Mouse (Mus musculus) testis, adult 2 months (tissue): Measurements from ENCODE around the gene Cox6b1. TPM values are rescaled to one million over a fixed set of nuclear protein-coding genes. Genes with fewer than 3 reads are reported as not detected.
A peak's percentile ranks its signal among the peaks of the same experiment; 100 is the strongest.

Source experiments
- H3K27ac ChIP-seq: fragments of 200-500 bp; 2 replicates; pipeline ENCODE4 v1.5.1; 2012; ENCODE audit warnings: low read depth, low read length; ENCODE audit not compliant: control insufficient read depth, insufficient read depth
- H3K27me3 ChIP-seq: fragments of 200-500 bp; 2 replicates; pipeline ENCODE4 v1.6.1; 2012; ENCODE audit warnings: mild to moderate bottlenecking, low read length, moderate library complexity; ENCODE audit not compliant: control insufficient read depth, insufficient read depth
- H3K36me3 ChIP-seq: fragments of 200-500 bp; 2 replicates; pipeline ENCODE4 v1.6.1; 2012; ENCODE audit warnings: mild to moderate bottlenecking, low read length; ENCODE audit not compliant: control insufficient read depth, insufficient read depth
- H3K4me1 ChIP-seq: fragments of 200-500 bp; 2 replicates; pipeline ENCODE4 v1.6.1; 2012; ENCODE audit warnings: low read length; ENCODE audit not compliant: control insufficient read depth, insufficient read depth
- H3K4me3 ChIP-seq: fragments of 200-500 bp; 2 replicates; pipeline ENCODE4 v1.5.1; 2012; ENCODE audit warnings: low read depth, mild to moderate bottlenecking, low read length, moderate library complexity, mixed read lengths; ENCODE audit not compliant: control insufficient read depth
- CTCF ChIP-seq: fragments of 200-500 bp; IDR thresholded peaks from 2 replicates; pipeline ENCODE4 v1.5.1; 2012; ENCODE audit warnings: low read depth, mild to moderate bottlenecking, inconsistent platforms, low read length, moderate library complexity; ENCODE audit not compliant: control insufficient read depth, insufficient read depth, insufficient replicate concordance
- POLR2A ChIP-seq: fragments of 200-500 bp; IDR thresholded peaks from 2 replicates; pipeline ENCODE4 v1.6.1; 2012; ENCODE audit warnings: low read depth, mild to moderate bottlenecking, inconsistent platforms, low read length, moderate library complexity; ENCODE audit not compliant: control insufficient read depth
- polyA plus RNA-seq: library from polyadenylated mRNA; depleted of rRNA; stranded (reverse); fragments of >200 nt; gene quantifications from 2 replicates; pipeline ENCODE4 v1.2.3, GENCODE M21; 2012

The Cox6b1 gene
- polyA plus RNA-seq, 1 experiment: 51.8 TPM

GRCm38 (mm10) chr7:30608476-30608875 is 17.5 kb downstream of the Cox6b1 start:
- TF ChIP-seq POLR2A (no peak), CTCF (no peak)
- Histone ChIP-seq H3K4me1 (peaks cover 3% of the 10 kb centered on the region; the same call in 1 of the 2 replicates), H3K27ac (no peak overlapping the region), H3K36me3 (no peaks in the 10 kb centered on the region), H3K27me3 (no peaks in the 10 kb centered on the region), H3K4me3 (no peak overlapping the region)

GRCm38 (mm10) chr7:30607706-30608309 is 18.1 kb downstream of the Cox6b1 start:
- Histone ChIP-seq H3K4me1 (peaks cover 3% of the 10 kb centered on the region; the same call in 1 of the 2 replicates), H3K36me3 (no peaks in the 10 kb centered on the region), H3K27ac (no peak overlapping the region), H3K27me3 (no peaks in the 10 kb centered on the region), H3K4me3 (no peak overlapping the region)
- TF ChIP-seq CTCF: peak; percentile 51; the same call in 1 of the 2 replicates
- TF ChIP-seq POLR2A: no peak

- H3K4me1 ChIP-seq: peaks cover 8% of the 10 kb centered on the region
- no peak overlapping the region for H3K27ac ChIP-seq
- H3K4me3 ChIP-seq: no peak overlapping the region
- no peak for TF ChIP-seq CTCF
- no peak for TF ChIP-seq POLR2A
- no peaks in the 10 kb centered on the region for H3K36me3 ChIP-seq
- no peaks in the 10 kb centered on the region for H3K27me3 ChIP-seq
Observed at GRCm38 (mm10) chr7:30604944-30605343, 21.0 kb downstream of the Cox6b1 start.

GRCm38 (mm10) chr7:30604424-30604823 is 21.5 kb downstream of the Cox6b1 start:
- Histone ChIP-seq H3K36me3 (no peaks in the 10 kb centered on the region), H3K27ac (no peak overlapping the region), H3K4me1 (peaks cover 14% of the 10 kb centered on the region), H3K4me3 (no peak overlapping the region), H3K27me3 (no peaks in the 10 kb centered on the region)
- no peak for TF ChIP-seq POLR2A

GRCm38 (mm10) chr7:30602583-30602982 is 23.4 kb downstream of the Cox6b1 start:
- H3K27me3 ChIP-seq: no peaks in the 10 kb centered on the region
- H3K4me3 ChIP-seq: no peak overlapping the region
- peaks cover 14% of the 10 kb centered on the region for H3K4me1 ChIP-seq
- H3K27ac ChIP-seq: no peak overlapping the region
- TF ChIP-seq POLR2A: no peak
- no peak for TF ChIP-seq CTCF
- H3K36me3 ChIP-seq: peaks cover 2% of the 10 kb centered on the region

- Histone ChIP-seq H3K27me3 (no peaks in the 10 kb centered on the region), H3K4me3 (peak overlapping the region; percentile 61), H3K4me1 (peaks cover 14% of the 10 kb centered on the region), H3K36me3 (peaks cover 2% of the 10 kb centered on the region), H3K27ac (no peak overlapping the region)
- TF ChIP-seq POLR2A: no peak
- no peak for TF ChIP-seq CTCF
Observed at GRCm38 (mm10) chr7:30600651-30601050, 25.3 kb downstream of the Cox6b1 start.

GRCm38 (mm10) chr7:30599933-30600353 is 26.0 kb downstream of the Cox6b1 start:
- no peaks in the 10 kb centered on the region for H3K27me3 ChIP-seq
- peaks cover 2% of the 10 kb centered on the region for H3K36me3 ChIP-seq
- TF ChIP-seq POLR2A: 0 out of 2 replicates have a peak, but pooled peaks have one; percentile 10
- no peak for TF ChIP-seq CTCF
- H3K4me1 ChIP-seq: peaks cover 15% of the 10 kb centered on the region
- H3K4me3 ChIP-seq: peak overlapping the region; percentile 61
- H3K27ac ChIP-seq: peak overlapping the region; percentile 4

- Histone ChIP-seq H3K4me1 (peaks cover 20% of the 10 kb centered on the region), H3K27ac (peak within 1 kb of the TSS; percentile 100), H3K4me3 (peak within 1 kb of the TSS; percentile 97), H3K36me3 (peaks cover 2% of the 10 kb centered on the region), H3K27me3 (no peaks in the 10 kb centered on the region)
- peak; percentile 90; the same call in 1 of the 2 replicates for TF ChIP-seq POLR2A
- TF ChIP-seq CTCF: no peak
Observed at GRCm38 (mm10) chr7:30598786-30599185, 27.2 kb downstream of the Cox6b1 start, which contains the start of gene Zbtb32. Zbtb32 (minus strand) TSS chr7:30598909.
